12 mouse cellular contexts compared by ENCODE assay signal in the genomic region with DNA sequence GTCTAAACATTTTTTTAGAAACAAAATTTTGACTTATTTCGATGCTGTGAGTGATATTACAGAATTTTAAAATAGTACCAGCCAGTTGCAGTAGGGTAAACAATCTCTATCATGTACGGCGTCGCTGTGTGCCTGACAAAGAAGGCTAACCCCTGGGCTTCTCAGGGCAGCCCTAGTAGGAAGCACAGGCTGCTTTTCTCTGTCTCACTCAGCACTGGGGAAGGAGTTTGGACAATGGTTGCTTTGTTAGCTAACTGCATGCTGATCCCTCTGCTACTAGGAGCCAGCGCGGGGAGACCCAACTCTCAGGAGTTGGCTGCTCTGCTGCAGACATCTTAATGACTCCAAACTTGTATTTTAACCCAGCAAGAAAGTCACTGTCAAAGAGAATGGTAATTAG.
DNase-seq lines count a peak whose midpoint lies in the region; ATAC-seq lines count a peak whose summit lies in the region.
"Had no signal": no experiment of that assay in that cellular context is flagged by ENCODE, and none has a peak within 500 bp of the region (broad histone marks: within the 10 kb centered on the region; RNA-seq: fewer than 3 reads in every experiment).

No protein-coding gene starts in this region.

- peak; percentile 74; the same call in 1 of the 2 replicates for ATAC-seq in forebrain, embryonic 16.5 days
- ATAC-seq in limb, embryonic 15.5 days (ENCODE audit: insufficient number of reproducible peaks, low FRiP score, low TSS enrichment, low read depth), result no peak
- no peak for ATAC-seq in erythroblast, adult 5-6 weeks (replicated peaks; ENCODE audit: low FRiP score, poor library complexity, severe bottlenecking)
- ATAC-seq in inflammation-experienced regulatory T-cells, adult 6 months, result no peak
- ATAC-seq: liver, embryonic 12.5 days had no signal

- peaks cover 4% of the 10 kb centered on the region; the same call in 1 of the 2 replicates for H3K4me1 ChIP-seq in forebrain, embryonic 16.5 days (replicated peaks; ENCODE audit: control insufficient read depth, insufficient read depth, low read length)
- H3K4me1 ChIP-seq in limb, embryonic 15.5 days, result peaks cover 19% of the 10 kb centered on the region; the same call in 1 of the 2 replicates
- H3K4me1 ChIP-seq: liver, embryonic 12.5 days; megakaryocyte, embryonic 14.5 days had no signal

- peak; percentile 29 to 38 for DNase-seq in right cerebral cortex, postnatal 10 days (ENCODE audit: low spot score in 2 of 2)
- DNase-seq in right cerebral cortex, adult 2 months (ENCODE audit: low spot score in 2 of 2), result no peak
- DNase-seq in retina, postnatal 1 day, result peak; percentile 72
- DNase-seq in natural killer cell, adult 2 months (ENCODE audit: low spot score in 2 of 2), result no peak
- DNase-seq: kidney, postnatal 4 days; right cerebral cortex, postnatal 14 days had no signal

- no peak overlapping the region for H3K27ac ChIP-seq in forebrain, embryonic 16.5 days (ENCODE audit: low read length)
- peak overlapping the region; percentile 71 for H3K27ac ChIP-seq in limb, embryonic 15.5 days
- H3K27ac ChIP-seq: liver, embryonic 12.5 days had no signal

- H3K27me3 ChIP-seq in forebrain, embryonic 16.5 days (replicated peaks; ENCODE audit: control insufficient read depth, insufficient read depth, low read length), result no peaks in the 10 kb centered on the region
- no peaks in the 10 kb centered on the region for H3K27me3 ChIP-seq in limb, embryonic 15.5 days
- H3K27me3 ChIP-seq: liver, embryonic 12.5 days; megakaryocyte, embryonic 14.5 days had no signal

- H3K36me3 ChIP-seq in forebrain, embryonic 16.5 days (ENCODE audit: control insufficient read depth, insufficient read depth), result no peaks in the 10 kb centered on the region
- H3K36me3 ChIP-seq in limb, embryonic 15.5 days, result no peaks in the 10 kb centered on the region
- H3K36me3 ChIP-seq: liver, embryonic 12.5 days had no signal

- H3K4me2 ChIP-seq in forebrain, embryonic 16.5 days (ENCODE audit: low read length), result no peak overlapping the region
- H3K4me2 ChIP-seq in limb, embryonic 15.5 days, result no peak overlapping the region
- H3K4me2 ChIP-seq: liver, embryonic 12.5 days had no signal

- WGBS in forebrain, embryonic 16.5 days, result 5% methylated on average over 6 of the region's 6 CpGs
- WGBS in limb, embryonic 15.5 days, result 52% methylated on average over 6 of the region's 6 CpGs

- H3K4me3 ChIP-seq in forebrain, embryonic 16.5 days (replicated peaks; ENCODE audit: low read length), result no peak overlapping the region
- H3K4me3 ChIP-seq in limb, embryonic 15.5 days, result no peak overlapping the region
- H3K4me3 ChIP-seq: liver, embryonic 12.5 days; megakaryocyte, embryonic 14.5 days had no signal

- no peak overlapping the region for H3K9ac ChIP-seq in forebrain, embryonic 16.5 days (replicated peaks; ENCODE audit: low read depth, low read length)
- no peak overlapping the region for H3K9ac ChIP-seq in limb, embryonic 15.5 days
- H3K9ac ChIP-seq: liver, embryonic 12.5 days had no signal

- H3K9me3 ChIP-seq in forebrain, embryonic 16.5 days (ENCODE audit: control insufficient read depth, low read length), result no peaks in the 10 kb centered on the region
- no peaks in the 10 kb centered on the region for H3K9me3 ChIP-seq in limb, embryonic 15.5 days
- H3K9me3 ChIP-seq: liver, embryonic 12.5 days had no signal

Comparison
In these comparisons a context has a peak if more than half of its experiments do, and no peak if none do; other contexts are left out.
1. DNase-seq: peak in right cerebral cortex, postnatal 10 days (2 of 2) and retina, postnatal 1 day (single experiment); none in right cerebral cortex, adult 2 months (0 of 2) and natural killer cell, adult 2 months (0 of 2).